Mouse (Mus musculus): ENCODE measurements around the gene Vwa3a. TPM values are rescaled to one million over a fixed set of nuclear protein-coding genes. Genes with fewer than 3 reads are reported as not detected.

The Vwa3a gene
- polyA plus RNA-seq, 1 experiment = 0.53 TPM

DNA sequence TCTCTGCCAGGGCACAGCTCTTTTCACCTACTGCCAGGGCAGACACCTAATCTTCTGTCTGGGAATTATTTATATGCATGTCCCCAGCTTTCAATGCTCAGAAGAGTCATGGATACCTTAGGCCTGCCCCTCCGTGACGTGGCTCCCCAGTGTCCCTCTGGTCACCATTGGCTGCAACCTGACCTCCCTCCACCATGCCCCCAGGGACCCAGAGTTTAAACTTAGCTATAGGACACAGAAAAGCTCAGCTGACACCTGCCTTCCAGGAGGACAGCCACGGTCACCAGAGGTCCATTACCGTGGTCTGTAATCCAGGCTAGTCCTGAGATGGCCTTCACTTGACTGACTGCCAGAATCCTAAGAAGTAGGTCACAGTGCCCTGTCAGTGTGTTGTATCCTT lies 80.3 kb downstream of the Vwa3a start:
- no peaks in the 10 kb centered on the region for H3K4me1 ChIP-seq (ENCODE audit: control insufficient read depth, insufficient read depth, low read length)
- no peaks in the 10 kb centered on the region for H3K27me3 ChIP-seq (replicated peaks; ENCODE audit: control insufficient read depth, insufficient read depth, low read length)
- no peak overlapping the region for H3K27ac ChIP-seq (ENCODE audit: insufficient read depth, low read depth, low read length)
- TF ChIP-seq POLR2A (IDR thresholded peaks at IDR 0.05; ENCODE audit: low read depth, low read length) = no peak
- TF ChIP-seq CTCF (conservative IDR thresholded peaks at IDR 0.05; ENCODE audit: insufficient read depth, insufficient read length, low read depth, low read length) = no peak
- no peak overlapping the region for H3K4me3 ChIP-seq (ENCODE audit: insufficient read depth, low read depth, low read length)
- no peaks in the 10 kb centered on the region for H3K36me3 ChIP-seq (ENCODE audit: control insufficient read depth, insufficient read depth, low read length)
- 85% methylated on average over 4 of the region's 4 CpGs for WGBS
- no peak for DNase-seq

DNA sequence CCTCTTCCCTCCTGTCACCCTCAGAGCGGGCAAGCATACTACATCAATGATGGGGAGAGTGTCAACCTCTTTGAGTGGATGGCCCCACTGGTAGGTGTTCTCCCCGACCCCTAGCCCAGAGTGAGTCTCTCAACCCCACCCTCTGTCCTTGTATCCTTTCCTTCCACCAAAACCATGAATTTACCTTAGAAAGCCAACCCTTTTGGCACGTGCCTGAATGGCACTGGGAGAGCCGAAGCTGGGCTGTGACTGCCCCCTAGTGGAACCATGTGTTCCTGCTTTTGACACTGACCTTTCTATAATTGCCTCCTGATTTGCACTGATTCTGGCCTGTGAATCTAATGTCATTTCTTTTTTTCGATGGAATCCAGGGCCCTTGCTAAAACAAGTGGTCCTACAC lies 84.1 kb downstream of the Vwa3a start:
- 23% methylated on average over 5 of the region's 5 CpGs for WGBS
- no peaks in the 10 kb centered on the region for H3K36me3 ChIP-seq (ENCODE audit: control insufficient read depth, insufficient read depth, low read length)

DNA sequence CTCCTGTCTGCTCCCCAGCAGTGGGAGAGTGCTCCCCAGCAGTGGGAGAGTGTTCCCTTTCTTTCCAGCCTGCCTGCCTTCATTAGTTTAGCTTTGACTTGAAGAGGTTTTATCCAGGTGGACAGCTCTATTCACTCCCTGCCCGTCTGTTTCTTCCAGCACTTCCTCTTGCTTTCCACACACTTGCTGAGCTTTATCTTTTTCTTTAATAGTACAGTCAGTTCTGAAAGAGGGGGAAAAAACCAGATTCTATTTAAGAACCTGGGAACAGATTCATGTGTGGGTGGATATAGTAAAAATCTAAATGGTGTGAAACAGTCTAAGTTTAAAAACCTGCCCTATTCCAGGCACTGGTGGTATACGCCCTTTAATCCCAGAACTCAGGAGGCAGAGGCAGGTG lies 86.0 kb downstream of the Vwa3a start:
- no peaks in the 10 kb centered on the region for H3K36me3 ChIP-seq (ENCODE audit: control insufficient read depth, insufficient read depth, low read length)
- no peak overlapping the region for H3K4me3 ChIP-seq (ENCODE audit: insufficient read depth, low read depth, low read length)
- DNase-seq = no peak
- H3K27me3 ChIP-seq (replicated peaks; ENCODE audit: control insufficient read depth, insufficient read depth, low read length) = no peaks in the 10 kb centered on the region
- no peaks in the 10 kb centered on the region for H3K4me1 ChIP-seq (ENCODE audit: control insufficient read depth, insufficient read depth, low read length)
- no peak for TF ChIP-seq CTCF (conservative IDR thresholded peaks at IDR 0.05; ENCODE audit: insufficient read depth, insufficient read length, low read depth, low read length)
- no peak for TF ChIP-seq POLR2A (IDR thresholded peaks at IDR 0.05; ENCODE audit: low read depth, low read length)
- H3K27ac ChIP-seq (ENCODE audit: insufficient read depth, low read depth, low read length) = no peak overlapping the region
- WGBS = 73% methylated on average over 2 of the region's 2 CpGs

More for the DNA sequence above, 84.1 kb downstream of the Vwa3a start:
- Histone ChIP-seq H3K27ac (ENCODE audit: insufficient read depth, low read depth, low read length) (no peak overlapping the region), H3K4me1 (ENCODE audit: control insufficient read depth, insufficient read depth, low read length) (no peaks in the 10 kb centered on the region), H3K4me3 (ENCODE audit: insufficient read depth, low read depth, low read length) (no peak overlapping the region), H3K27me3 (replicated peaks; ENCODE audit: control insufficient read depth, insufficient read depth, low read length) (no peaks in the 10 kb centered on the region)
- peak; percentile 69 for DNase-seq
- TF ChIP-seq CTCF (conservative IDR thresholded peaks at IDR 0.05; ENCODE audit: insufficient read depth, insufficient read length, low read depth, low read length) (peak; percentile 87), POLR2A (IDR thresholded peaks at IDR 0.05; ENCODE audit: low read depth, low read length) (no peak)

DNA sequence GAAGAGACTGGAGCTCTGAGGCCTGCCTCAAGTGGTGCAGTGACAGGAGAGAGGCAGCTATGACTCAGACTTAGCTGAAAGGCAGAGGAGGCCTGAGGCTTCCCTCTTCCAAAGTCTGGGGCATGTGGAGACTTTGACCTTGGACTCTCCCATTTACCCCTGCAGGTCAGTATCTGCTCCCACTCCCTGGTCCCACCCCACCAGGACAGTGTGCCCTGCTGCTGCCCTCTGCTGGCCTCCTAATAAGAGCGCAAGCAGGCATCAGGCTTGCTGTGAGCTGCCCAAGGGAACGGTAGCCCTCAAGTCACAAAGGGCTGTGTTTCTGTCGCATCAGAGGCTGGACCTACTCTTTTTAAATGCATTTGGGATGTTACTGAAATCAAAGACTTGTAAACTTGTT lies 87.3 kb downstream of the Vwa3a start:
- no peak overlapping the region for H3K4me3 ChIP-seq (ENCODE audit: insufficient read depth, low read depth, low read length)
- peak; percentile 28 for DNase-seq
- H3K36me3 ChIP-seq (ENCODE audit: control insufficient read depth, insufficient read depth, low read length) = no peaks in the 10 kb centered on the region
- H3K4me1 ChIP-seq (ENCODE audit: control insufficient read depth, insufficient read depth, low read length) = peaks cover 2% of the 10 kb centered on the region; the same call in 1 of the 2 replicates
- H3K27ac ChIP-seq (ENCODE audit: insufficient read depth, low read depth, low read length) = no peak overlapping the region
- no peak for TF ChIP-seq POLR2A (IDR thresholded peaks at IDR 0.05; ENCODE audit: low read depth, low read length)
- peak; percentile 71 for TF ChIP-seq CTCF (conservative IDR thresholded peaks at IDR 0.05; ENCODE audit: insufficient read depth, insufficient read length, low read depth, low read length)
- no peaks in the 10 kb centered on the region for H3K27me3 ChIP-seq (replicated peaks; ENCODE audit: control insufficient read depth, insufficient read depth, low read length)
- WGBS = 33% methylated on average over 3 of the region's 3 CpGs

GRCm38 (mm10) chr7:120830431-120831381 lies 91.6 kb downstream of the Vwa3a start:
- H3K36me3 ChIP-seq (ENCODE audit: control insufficient read depth, insufficient read depth, low read length) = no peaks in the 10 kb centered on the region
- H3K4me3 ChIP-seq (ENCODE audit: insufficient read depth, low read depth, low read length) = peak overlapping the region; percentile 68
- no peak for TF ChIP-seq CTCF (conservative IDR thresholded peaks at IDR 0.05; ENCODE audit: insufficient read depth, insufficient read length, low read depth, low read length)
- peak; percentile 3 for TF ChIP-seq POLR2A (IDR thresholded peaks at IDR 0.05; ENCODE audit: low read depth, low read length)
- no peaks in the 10 kb centered on the region for H3K27me3 ChIP-seq (replicated peaks; ENCODE audit: control insufficient read depth, insufficient read depth, low read length)
- WGBS = under 1% methylated on average over 46 of the region's 46 CpGs
- peak; percentile 82 for DNase-seq
- H3K27ac ChIP-seq (ENCODE audit: insufficient read depth, low read depth, low read length) = peak overlapping the region; percentile 75
- H3K4me1 ChIP-seq (ENCODE audit: control insufficient read depth, insufficient read depth, low read length) = peaks cover 4% of the 10 kb centered on the region; the same call in 1 of the 2 replicates

DNA sequence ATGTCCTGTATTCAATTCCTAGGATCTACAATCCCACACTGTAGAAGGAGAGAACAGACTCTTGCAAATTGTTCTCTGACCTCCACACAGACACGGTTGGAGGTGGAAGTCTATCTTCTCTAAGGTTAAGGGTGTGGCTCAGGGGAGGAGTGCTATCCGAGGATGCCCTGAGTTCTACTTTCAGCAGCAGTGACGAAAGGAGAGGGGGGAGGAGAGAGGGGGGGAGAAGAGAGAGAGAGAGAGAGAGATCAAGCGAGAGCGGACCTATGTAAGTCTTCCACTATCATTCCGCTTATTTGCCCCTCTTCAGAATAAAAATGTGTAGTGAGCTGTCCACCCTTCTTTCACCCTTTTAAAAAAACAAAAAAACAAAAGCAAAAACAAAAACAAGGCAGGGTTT lies 95.3 kb downstream of the Vwa3a start:
- no peaks in the 10 kb centered on the region for H3K36me3 ChIP-seq (ENCODE audit: control insufficient read depth, insufficient read depth, low read length)
- H3K4me3 ChIP-seq (ENCODE audit: insufficient read depth, low read depth, low read length) = no peak overlapping the region
- H3K27ac ChIP-seq (ENCODE audit: insufficient read depth, low read depth, low read length) = no peak overlapping the region
- TF ChIP-seq POLR2A (IDR thresholded peaks at IDR 0.05; ENCODE audit: low read depth, low read length) (no peak), CTCF (conservative IDR thresholded peaks at IDR 0.05; ENCODE audit: insufficient read depth, insufficient read length, low read depth, low read length) (no peak)
- peaks cover 4% of the 10 kb centered on the region; the same call in 1 of the 2 replicates for H3K4me1 ChIP-seq (ENCODE audit: control insufficient read depth, insufficient read depth, low read length)
- no peaks in the 10 kb centered on the region for H3K27me3 ChIP-seq (replicated peaks; ENCODE audit: control insufficient read depth, insufficient read depth, low read length)
- DNase-seq = no peak
- WGBS = 41% methylated on average over 6 of the region's 6 CpGs

- DNase-seq = peak; percentile 83
- under 1% methylated on average over 14 of the region's 14 CpGs for WGBS
Measured at GRCm38 (mm10) chr7:120834863-120835372, 95.8 kb downstream of the Vwa3a start.

More at GRCm38 (mm10) chr7:120834863-120835372, 95.8 kb downstream of the Vwa3a start:
- Histone ChIP-seq H3K36me3 (ENCODE audit: control insufficient read depth, insufficient read depth, low read length) (no peaks in the 10 kb centered on the region), H3K27ac (ENCODE audit: insufficient read depth, low read depth, low read length) (peak overlapping the region; percentile 42; the same call in 1 of the 2 replicates), H3K4me1 (ENCODE audit: control insufficient read depth, insufficient read depth, low read length) (peaks cover 4% of the 10 kb centered on the region; the same call in 1 of the 2 replicates), H3K27me3 (replicated peaks; ENCODE audit: control insufficient read depth, insufficient read depth, low read length) (no peaks in the 10 kb centered on the region), H3K4me3 (ENCODE audit: insufficient read depth, low read depth, low read length) (peak overlapping the region; percentile 57)
- TF ChIP-seq POLR2A (IDR thresholded peaks at IDR 0.05; ENCODE audit: low read depth, low read length) = no peak
- TF ChIP-seq CTCF (conservative IDR thresholded peaks at IDR 0.05; ENCODE audit: insufficient read depth, insufficient read length, low read depth, low read length) = no peak
